Mouse (Mus musculus) erythroblast, embryonic 14.5 days (primary cell): ENCODE data around the gene Dock1.

Experiments used
- GATA1 ChIP-seq: IDR thresholded peaks from 2 replicates; pipeline ENCODE4 v1.6.1; 2012; ENCODE audit warnings: low read length, inconsistent platforms, mixed read lengths
- TAL1 ChIP-seq: IDR thresholded peaks from 3 replicates; pipeline ENCODE4 v1.6.1; 2012; ENCODE audit warnings: low read length, inconsistent platforms, mixed read lengths

DNA sequence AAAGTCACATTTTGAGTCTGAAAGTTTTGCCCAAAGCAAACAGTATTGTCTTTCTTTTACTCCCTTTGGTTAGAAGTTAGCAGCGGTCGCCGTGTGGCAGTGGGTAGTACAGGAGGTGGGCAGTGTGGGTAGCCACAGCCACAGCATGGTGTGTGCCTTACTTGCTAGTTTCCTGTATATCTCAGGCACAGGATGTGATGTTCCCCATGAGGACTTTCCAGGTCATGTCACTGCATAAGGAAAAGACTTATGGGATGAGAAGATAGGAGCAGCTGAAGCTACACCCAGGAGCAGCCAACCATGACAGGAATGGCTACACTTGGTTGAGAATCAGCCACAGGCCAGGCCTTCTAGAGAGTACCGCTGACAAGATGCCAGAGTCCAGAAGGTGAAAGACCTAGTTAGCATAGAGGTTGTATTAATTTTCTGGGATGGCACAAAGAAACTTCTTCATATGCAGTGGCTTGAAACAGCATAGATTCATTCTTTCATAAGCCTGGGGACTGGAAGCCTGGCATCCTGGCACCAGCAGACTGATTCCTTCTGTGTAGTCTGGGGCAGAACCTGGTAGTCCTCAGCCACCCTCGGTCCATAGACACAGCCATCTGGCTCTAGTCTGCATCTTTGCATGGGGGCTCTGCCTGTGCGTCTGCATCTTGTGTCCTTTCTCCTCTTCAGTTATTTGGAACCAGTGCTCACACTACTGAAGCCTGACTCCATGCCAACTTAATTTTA, 139.0 kb downstream of the Dock1 start:
- TF ChIP-seq TAL1 (no peak), GATA1 (no peak)
